Mouse (Mus musculus): ENCODE results near the gene Kcnk4.

DNA sequence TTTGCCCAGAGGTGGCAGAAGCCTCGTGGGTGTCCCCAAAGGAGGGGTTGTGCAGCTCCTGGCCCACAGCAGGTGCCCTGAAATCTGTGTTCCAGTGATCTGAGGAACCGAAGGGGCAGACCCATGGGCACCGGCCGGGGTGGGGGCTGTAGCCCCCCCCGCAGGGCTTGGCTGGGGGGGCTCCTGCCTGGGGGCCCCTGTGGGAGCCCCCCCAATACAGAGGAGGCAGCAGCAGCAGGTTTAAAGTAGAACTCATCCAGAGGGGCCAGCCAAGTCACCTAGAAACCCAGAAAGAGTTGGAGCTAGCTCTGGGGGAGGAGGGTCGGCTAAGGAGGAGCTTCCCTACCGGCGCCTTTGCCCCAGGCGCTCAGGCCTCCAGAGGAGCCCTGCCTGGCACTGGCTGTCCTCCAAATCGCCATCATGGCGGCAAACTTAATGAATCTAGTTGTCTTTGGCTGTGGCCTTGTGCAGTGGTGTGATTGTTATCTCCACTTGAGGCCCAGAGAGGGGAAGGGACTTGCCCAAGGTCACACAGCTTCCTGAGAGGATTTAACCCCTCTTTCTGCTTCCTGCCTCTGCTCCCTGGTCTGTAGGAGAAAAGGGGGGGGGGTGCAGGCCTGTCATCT lies 36.3 kb upstream of the Kcnk4 start:
- TF ChIP-seq CTCF (IDR thresholded peaks at IDR 0.05; ENCODE audit: borderline replicate concordance, extremely low read depth, insufficient read depth, insufficient read length), result no peak
- no peak for TF ChIP-seq POLR2A (IDR thresholded peaks at IDR 0.05; ENCODE audit: borderline replicate concordance, extremely low read depth, insufficient read depth, insufficient read length, poor library complexity, severe bottlenecking)
